11 mouse cellular contexts compared by ENCODE assay signal in the genomic region with DNA sequence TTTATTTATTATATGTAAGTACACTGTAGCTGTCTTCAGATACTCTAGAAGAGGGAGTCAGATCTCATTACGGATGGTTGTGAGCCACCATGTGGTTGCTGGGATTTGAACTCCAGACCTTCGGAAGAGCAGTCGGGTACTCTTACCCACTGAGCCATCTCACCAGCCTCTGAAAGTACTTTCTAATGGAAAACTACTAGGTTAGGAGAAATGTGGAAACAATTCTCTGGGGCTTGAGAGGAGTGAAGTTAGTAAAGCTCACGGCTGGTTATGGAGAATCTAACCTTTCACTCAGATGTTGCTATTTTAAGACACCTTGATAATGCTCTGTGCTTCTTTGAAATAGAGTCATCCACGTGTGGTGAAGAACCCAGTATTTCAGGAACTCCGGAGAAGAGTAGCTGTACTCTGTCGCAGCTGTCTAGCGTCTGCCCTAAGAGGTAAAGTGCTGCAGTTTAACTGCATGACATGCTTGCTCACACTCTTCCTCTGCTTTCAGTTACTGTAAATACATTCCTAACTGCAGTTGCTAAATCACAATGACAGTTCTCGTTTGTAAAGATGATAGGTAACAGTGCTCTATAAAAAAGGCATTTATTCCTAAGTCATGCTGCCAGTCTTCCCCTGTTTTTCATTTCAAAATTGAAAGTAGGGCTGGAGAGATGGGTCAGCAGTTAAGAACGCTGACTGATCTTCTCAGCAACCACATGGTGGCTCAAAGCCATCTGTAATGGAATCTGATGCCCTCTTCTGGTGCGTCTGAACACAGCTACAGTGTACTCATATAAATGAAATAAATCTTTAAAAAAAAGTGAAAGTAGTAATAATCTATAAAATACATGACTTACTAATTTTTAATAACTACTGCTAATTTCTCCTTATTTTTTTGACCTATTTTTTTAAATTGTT. TPM values are rescaled to one million over a fixed set of nuclear protein-coding genes. Genes with fewer than 3 reads are reported as not detected.
DNase-seq lines count a peak whose midpoint lies in the region; ATAC-seq and TF ChIP-seq lines count a peak whose summit lies in the region.
"Had no signal": no experiment of that assay in that cellular context is flagged by ENCODE, and none has a peak within 500 bp of the region (broad histone marks: within the 10 kb centered on the region; RNA-seq: fewer than 3 reads in every experiment).

No protein-coding gene starts in this region.

- DNase-seq in embryonic facial prominence, embryonic 14.5 days (ENCODE audit: low spot score), result peak; percentile 5
- DNase-seq in embryonic facial prominence, embryonic 10.5 days (ENCODE audit: low spot score), result no peak
- DNase-seq in left cerebral cortex, adult 2 months (ENCODE audit: extremely low spot score in 1 of 2, low spot score in 2 of 2), result no peak
- no peak for DNase-seq in left cerebral cortex, postnatal 10 days (ENCODE audit: extremely low spot score in 1 of 2, low spot score in 2 of 2)
- no peak for DNase-seq in Patski (ENCODE audit: low read depth, low spot score)
- no peak for DNase-seq in liver, postnatal 0 days
- DNase-seq in neural tube, embryonic 10.5 days (ENCODE audit: extremely low spot score, low spot score), result no peak
- DNase-seq in right cerebral cortex, postnatal 14 days, result no peak
- DNase-seq: cerebellum, adult 9-10 months; right cerebral cortex, adult 18-20 months; thymus, postnatal 36 days had no signal

- H3K27me3 ChIP-seq in embryonic facial prominence, embryonic 14.5 days (replicated peaks; ENCODE audit: control insufficient read depth, insufficient read depth, low read length), result no peaks in the 10 kb centered on the region
- H3K27me3 ChIP-seq in embryonic facial prominence, embryonic 10.5 days (replicated peaks; ENCODE audit: low read depth, poor library complexity, severe bottlenecking), result no peaks in the 10 kb centered on the region
- H3K27me3 ChIP-seq in Patski, result no peaks in the 10 kb centered on the region
- H3K27me3 ChIP-seq in liver, postnatal 0 days (ENCODE audit: insufficient read depth, low read length), result no peaks in the 10 kb centered on the region

- in situ Hi-C loops in Patski (cut with MboI; ENCODE audit: low pct_unique_long_range_greater_than_20kb), result loop anchor here (5.0 to 10.0 kb wide), 2 partner anchors 121 to 182 kb away; no protein-coding TSS in a partner anchor

- no peak overlapping the region for H3K4me3 ChIP-seq in embryonic facial prominence, embryonic 14.5 days (ENCODE audit: low read depth, low read length)
- H3K4me3 ChIP-seq in embryonic facial prominence, embryonic 10.5 days, result no peak overlapping the region
- H3K4me3 ChIP-seq in left cerebral cortex, adult 2 months, result no peak overlapping the region
- H3K4me3 ChIP-seq in liver, postnatal 0 days (ENCODE audit: low read depth, low read length), result no peak overlapping the region

- intact Hi-C loops in left cerebral cortex, adult 2 months (cut with DNase I), result loop anchor here (5.0 kb wide), 1 partner anchor 174 kb away; no protein-coding TSS in a partner anchor
- intact Hi-C loops in left cerebral cortex, postnatal 10 days (cut with DNase I), result no loop called here

- POLR2A ChIA-PET in Patski (lab: Charles Lee), result no interaction called here

- peak; percentile 33 for TF ChIP-seq CTCF in left cerebral cortex, adult 2 months (IDR thresholded peaks at IDR 0.05)
- TF ChIP-seq CTCF in Patski (IDR thresholded peaks at IDR 0.05), result peak; percentile 76
- TF ChIP-seq CTCF in liver, postnatal 0 days (IDR thresholded peaks at IDR 0.05; ENCODE audit: low read depth), result peak; percentile 50

- TF ChIP-seq EP300 in liver, postnatal 0 days (IDR thresholded peaks at IDR 0.05; ENCODE audit: low read depth), result no peak

- ATAC-seq in embryonic facial prominence, embryonic 14.5 days (ENCODE audit: low read depth), result no peak
- peak; percentile 74 for ATAC-seq in Patski
- no peak for ATAC-seq in liver, postnatal 0 days

- CTCF ChIA-PET in Patski (lab: Charles Lee), result interaction anchor here (1.2 to 1.5 kb wide), 5 partner anchors 10 to 181 kb away, joined by 3 to 5 read pairs (median 3); no protein-coding TSS in a partner anchor

- H3K4me2 ChIP-seq in embryonic facial prominence, embryonic 14.5 days (ENCODE audit: low read depth, low read length), result no peak overlapping the region
- no peak overlapping the region for H3K4me2 ChIP-seq in liver, postnatal 0 days (ENCODE audit: low read depth, low read length)

- no peaks in the 10 kb centered on the region for H3K4me1 ChIP-seq in embryonic facial prominence, embryonic 14.5 days (ENCODE audit: control insufficient read depth, insufficient read depth, low read length)
- no peaks in the 10 kb centered on the region for H3K4me1 ChIP-seq in embryonic facial prominence, embryonic 10.5 days
- H3K4me1 ChIP-seq in liver, postnatal 0 days (ENCODE audit: insufficient read depth), result no peaks in the 10 kb centered on the region

- no peak overlapping the region for H3K27ac ChIP-seq in embryonic facial prominence, embryonic 14.5 days (replicated peaks; ENCODE audit: low read depth, low read length)
- no peak overlapping the region for H3K27ac ChIP-seq in embryonic facial prominence, embryonic 10.5 days (replicated peaks)
- no peak overlapping the region for H3K27ac ChIP-seq in left cerebral cortex, adult 2 months
- H3K27ac ChIP-seq in liver, postnatal 0 days (ENCODE audit: low read depth), result no peak overlapping the region

- H3K9ac ChIP-seq in embryonic facial prominence, embryonic 14.5 days (ENCODE audit: low read depth, low read length), result no peak overlapping the region
- no peak overlapping the region for H3K9ac ChIP-seq in liver, postnatal 0 days (replicated peaks)

- WGBS in embryonic facial prominence, embryonic 14.5 days, result 72% methylated on average over 11 of the region's 11 CpGs
- WGBS in embryonic facial prominence, embryonic 10.5 days, result 85% methylated on average over 11 of the region's 11 CpGs
- WGBS in liver, postnatal 0 days (ENCODE audit: insufficient replicate concordance), result 64% methylated on average over 11 of the region's 11 CpGs

- no peaks in the 10 kb centered on the region for H3K9me3 ChIP-seq in embryonic facial prominence, embryonic 14.5 days (ENCODE audit: control insufficient read depth, low read length)
- no peaks in the 10 kb centered on the region for H3K9me3 ChIP-seq in embryonic facial prominence, embryonic 10.5 days
- H3K9me3 ChIP-seq in liver, postnatal 0 days (ENCODE audit: low read length), result no peaks in the 10 kb centered on the region

- H3K36me3 ChIP-seq in embryonic facial prominence, embryonic 14.5 days (ENCODE audit: control insufficient read depth, insufficient read depth, low read length), result peaks cover 27% of the 10 kb centered on the region
- peaks cover 41% of the 10 kb centered on the region for H3K36me3 ChIP-seq in embryonic facial prominence, embryonic 10.5 days (replicated peaks)
- peaks cover 19% of the 10 kb centered on the region for H3K36me3 ChIP-seq in liver, postnatal 0 days (replicated peaks; ENCODE audit: insufficient read depth, low read length)

RNA-seq across cellular contexts. Expression of a gene that starts 18.8 kb away (rescaled TPM):
- 18.9 and 20.4 TPM in 2 replicates for polyA plus RNA-seq in embryonic facial prominence, embryonic 14.5 days (2014; fragmentation: Nextera tagmentation; extraction: Ambion mirVana)
- polyA plus RNA-seq in embryonic facial prominence, embryonic 10.5 days (2016; fragmentation: Nextera tagmentation; extraction: Ambion mirVana), result 18.1 and 20.7 TPM in 2 replicates
- total RNA-seq in left cerebral cortex, adult 2 months (2021), result 10 to 100 TPM; 23.7 to 24.0 TPM
- total RNA-seq in left cerebral cortex, postnatal 10 days (2021), result 10 to 100 TPM; 15.6 to 17.7 TPM
- polyA plus RNA-seq in Patski (2021), result 23.4 TPM
- 6.4 and 8.2 TPM in 2 replicates for polyA plus RNA-seq in liver, postnatal 0 days (2015; fragmentation: Nextera tagmentation; extraction: Ambion mirVana)

RNA-seq across cellular contexts. Expression of a gene that starts 41.3 kb away (rescaled TPM):
- 9.9 and 12.1 TPM in 2 replicates for polyA plus RNA-seq in embryonic facial prominence, embryonic 14.5 days (2014; fragmentation: Nextera tagmentation; extraction: Ambion mirVana)
- 9.0 and 10.5 TPM in 2 replicates for polyA plus RNA-seq in embryonic facial prominence, embryonic 10.5 days (2016; fragmentation: Nextera tagmentation; extraction: Ambion mirVana)
- 10 to 100 TPM; 16.6 to 17.1 TPM for total RNA-seq in left cerebral cortex, adult 2 months (2021)
- 10 to 100 TPM; 20.0 to 20.5 TPM for total RNA-seq in left cerebral cortex, postnatal 10 days (2021)
- 20.6 TPM for polyA plus RNA-seq in Patski (2021)
- polyA plus RNA-seq in liver, postnatal 0 days (2015; fragmentation: Nextera tagmentation; extraction: Ambion mirVana), result 5.1 and 5.4 TPM in 2 replicates
